8 mouse cellular contexts compared by ENCODE assay signal in genomic region chr10:77530140-77530539, GRCm38 (mm10). TPM values are rescaled to one million over a fixed set of nuclear protein-coding genes. Genes with fewer than 3 reads are reported as not detected.
DNase-seq lines count a peak whose midpoint lies in the region; ATAC-seq lines count a peak whose summit lies in the region.

Gene Itgb2, plus strand, starts transcription at chr10:77530252.

- H3K27ac ChIP-seq in heart, embryonic 16.5 days (ENCODE audit: low read length) = peak within 1 kb of the TSS; percentile 37; the same call in 1 of the 2 replicates

- ATAC-seq in heart, embryonic 16.5 days (replicated peaks; ENCODE audit: extremely low read depth, insufficient read depth, low FRiP score) = 0 out of 2 replicates have a peak, but pooled peaks have one; percentile 34

- no peaks in the 10 kb centered on the region for H3K9me3 ChIP-seq in heart, embryonic 16.5 days (replicated peaks; ENCODE audit: control insufficient read depth, low read length)
- no peaks in the 10 kb centered on the region for H3K9me3 ChIP-seq in megakaryocyte, embryonic 14.5 days

- H3K4me2 ChIP-seq in heart, embryonic 16.5 days (ENCODE audit: low read depth, low read length) = peak within 1 kb of the TSS; percentile 17

- peak within 1 kb of the TSS; percentile 30 for H3K4me3 ChIP-seq in heart, embryonic 16.5 days (ENCODE audit: low read length)
- peak within 1 kb of the TSS; percentile 95 for H3K4me3 ChIP-seq in megakaryocyte, embryonic 14.5 days (replicated peaks)

- H3K4me1 ChIP-seq in heart, embryonic 16.5 days (ENCODE audit: control insufficient read depth, insufficient read depth, low read length) = peaks cover 7% of the 10 kb centered on the region
- H3K4me1 ChIP-seq in megakaryocyte, embryonic 14.5 days = peaks cover 95% of the 10 kb centered on the region

- no peaks in the 10 kb centered on the region for H3K27me3 ChIP-seq in heart, embryonic 16.5 days (ENCODE audit: control insufficient read depth, insufficient read depth, low read length)
- no peaks in the 10 kb centered on the region for H3K27me3 ChIP-seq in megakaryocyte, embryonic 14.5 days (replicated peaks)

- peak; percentile 58 for DNase-seq in layer of hippocampus, adult 9-11 months
- DNase-seq in layer of hippocampus, adult 18-20 months (ENCODE audit: low spot score in 2 of 2) = no peak
- DNase-seq in thymus, postnatal 25 days = peak; percentile 89
- DNase-seq in cerebellum, adult 9-10 months = no peak
- no peak for DNase-seq in layer of hippocampus, adult 11-12 months (ENCODE audit: low spot score)
- DNase-seq in urinary bladder, adult 18-20 months (ENCODE audit: low spot score in 2 of 2) = no peak

- WGBS in heart, embryonic 16.5 days = 44% methylated on average over 9 of the region's 9 CpGs

- H3K36me3 ChIP-seq in heart, embryonic 16.5 days (ENCODE audit: control insufficient read depth, insufficient read depth) = no peaks in the 10 kb centered on the region
- H3K36me3 ChIP-seq in megakaryocyte, embryonic 14.5 days (replicated peaks; ENCODE audit: low read length) = peaks cover 31% of the 10 kb centered on the region

- H3K9ac ChIP-seq in heart, embryonic 16.5 days (ENCODE audit: low read length) = no peak within 1 kb of the TSS; the same call in 1 of the 2 replicates

RNA-seq across cellular contexts. Expression of gene Itgb2, which starts in this region (rescaled TPM):
- 1 to 10 TPM; 3.6 to 4.5 TPM for total RNA-seq in layer of hippocampus, adult 18-20 months (2021)
- polyA plus RNA-seq in heart, embryonic 16.5 days (2015; fragmentation: Nextera tagmentation; extraction: Ambion mirVana) = 4.7 and 8.7 TPM in 2 replicates
- 35.5 and 120 TPM in 2 replicates for polyA plus RNA-seq in megakaryocyte, embryonic 14.5 days (2012; ENCODE audit: insufficient read depth, low replicate concordance)

Comparison
In these comparisons a context has a peak if more than half of its experiments do, and no peak if none do; other contexts are left out.
1. DNase-seq: peak in layer of hippocampus, adult 9-11 months (single experiment) and thymus, postnatal 25 days (single experiment); none in layer of hippocampus, adult 18-20 months (0 of 2), cerebellum, adult 9-10 months (single experiment), layer of hippocampus, adult 11-12 months (single experiment) and urinary bladder, adult 18-20 months (0 of 2).